Mouse (Mus musculus) limb, embryonic 14.5 days (tissue): ENCODE measurements around the gene Mapk3. TPM values are rescaled to one million over a fixed set of nuclear protein-coding genes. Genes with fewer than 3 reads are reported as not detected.

Source experiments
- ATAC-seq: fragments of 200-750 bp; cut with Nextera tagmentation; 2 replicates; pipeline ENCODE4 v1.8.0; 2017; ENCODE audit warnings: low read depth, moderate number of reproducible peaks, moderate TSS enrichment; ENCODE audit not compliant: low FRiP score
- DNase-seq: peaks from one replicate; pipeline ENCODE4 v3.0.0-alpha.2; 2015; ENCODE audit warnings: low spot score
- H3K27ac ChIP-seq: fragments of 300-500 bp; sonication (generic); replicated peaks from 2 replicates; pipeline ENCODE4 v1.5.1; 2014; ENCODE audit warnings: low read depth, mild to moderate bottlenecking, low read length, moderate library complexity, mixed read lengths
- H3K27me3 ChIP-seq: fragments of 300-500 bp; sonication (generic); 2 replicates; pipeline ENCODE4 v1.6.1; 2014; ENCODE audit warnings: low read length, mixed read lengths; ENCODE audit not compliant: control insufficient read depth, insufficient read depth
- H3K36me3 ChIP-seq: fragments of 300-500 bp; sonication (generic); 2 replicates; pipeline ENCODE4 v1.6.1; 2014; ENCODE audit warnings: mild to moderate bottlenecking, low read length, moderate library complexity, mixed read lengths; ENCODE audit not compliant: control insufficient read depth, insufficient read depth
- H3K4me1 ChIP-seq: fragments of 300-500 bp; sonication (generic); 2 replicates; pipeline ENCODE4 v1.6.1; 2014; ENCODE audit warnings: antibody characterized with exemption, low read length, mixed read lengths; ENCODE audit not compliant: control insufficient read depth, insufficient read depth
- H3K4me2 ChIP-seq: fragments of 300-500 bp; sonication (generic); replicated peaks from 2 replicates; pipeline ENCODE4 v1.6.1; 2014; ENCODE audit warnings: low read depth, mild to moderate bottlenecking, low read length, moderate library complexity; ENCODE audit not compliant: severe bottlenecking
- H3K4me3 ChIP-seq: fragments of 300-500 bp; sonication (generic); replicated peaks from 2 replicates; pipeline ENCODE4 v1.5.1; 2014; ENCODE audit warnings: low read length
- H3K9ac ChIP-seq: fragments of 300-500 bp; sonication (generic); 2 replicates; pipeline ENCODE4 v1.6.1; 2014; ENCODE audit warnings: mild to moderate bottlenecking, low read depth, low read length, moderate library complexity; ENCODE audit not compliant: severe bottlenecking
- H3K9me3 ChIP-seq: fragments of 300-500 bp; sonication (generic); 2 replicates; pipeline ENCODE4 v1.6.1; 2016; ENCODE audit warnings: low read length; ENCODE audit not compliant: control insufficient read depth
- POLR2A ChIP-seq: fragments of 200-500 bp; IDR thresholded peaks from 2 replicates; pipeline ENCODE4 v1.8.0; 2012; ENCODE audit warnings: inconsistent platforms, mild to moderate bottlenecking, moderate library complexity, borderline replicate concordance; ENCODE audit not compliant: insufficient read depth, insufficient read length; ENCODE audit errors: extremely low read depth
- WGBS: fragments of 180-500 bp; shearing (Covaris S2); extraction: QIAGEN DNeasy Blood & Tissue Kit; methylation state at CpG from one replicate; pipeline ENCODE4 v1.1.7; 2014; 5-methylcytosine and 5-hydroxymethylcytosine counted together
- polyA plus RNA-seq, 2 experiments: library from polyadenylated mRNA; depleted of rRNA in 1 of 2; stranded (reverse) in 1 of 2; unstranded in 1 of 2; fragments of >200 nt; fragmentation: Nextera tagmentation in 1 of 2; extraction: Ambion mirVana in 1 of 2; gene quantifications; 2 replicates each; pipeline versions ENCODE4 v1.2.1 to v1.2.3; 2012 to 2014

Gene Mapk3
- polyA plus RNA-seq, 2 experiments = 52.4 to 134 TPM

DNA sequence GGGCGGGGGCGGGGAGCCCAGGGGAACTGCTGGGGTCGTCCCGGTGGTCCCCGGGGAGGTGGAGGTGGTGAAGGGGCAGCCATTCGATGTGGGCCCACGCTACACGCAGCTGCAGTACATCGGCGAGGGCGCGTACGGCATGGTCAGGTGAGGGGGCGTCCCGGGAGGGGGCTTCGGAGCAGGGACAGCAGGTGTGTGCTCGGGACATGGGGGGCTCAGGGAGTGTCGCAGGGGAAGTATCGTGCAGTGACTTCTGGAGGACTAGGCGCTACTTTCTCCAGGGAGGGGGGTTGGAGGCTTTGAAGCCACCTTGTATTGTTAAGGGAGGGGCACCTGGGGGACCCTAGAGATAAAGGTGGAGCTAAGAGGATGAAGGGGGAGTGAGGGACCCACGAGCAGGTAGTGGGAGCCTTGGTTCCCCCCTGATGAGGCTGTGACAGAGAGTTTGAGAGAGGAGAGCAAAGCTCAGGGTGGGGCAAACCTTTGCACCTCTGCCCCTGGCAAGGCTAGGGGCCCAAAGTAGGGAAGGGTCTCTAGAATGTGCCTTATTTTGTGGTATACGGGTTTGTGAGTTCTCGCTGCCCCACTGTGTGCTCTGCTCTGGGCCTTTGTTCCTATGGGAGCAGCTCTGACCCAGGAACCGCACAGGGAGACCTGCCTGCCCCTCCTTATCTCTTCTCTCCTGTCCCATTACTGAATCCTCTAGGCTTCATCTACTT lies 430 bp downstream of the Mapk3 start:
- Histone ChIP-seq H3K4me2 (peak overlapping the region; percentile 93), H3K4me3 (peak overlapping the region; percentile 77), H3K9me3 (no peaks in the 10 kb centered on the region), H3K4me1 (peaks cover 18% of the 10 kb centered on the region), H3K27ac (peak overlapping the region; percentile 77), H3K27me3 (no peaks in the 10 kb centered on the region), H3K36me3 (peaks cover 25% of the 10 kb centered on the region), H3K9ac (peak overlapping the region; percentile 85)
- ATAC-seq (peak; percentile 20; the same call in 1 of the 2 replicates), DNase-seq (no peak)
- WGBS = 2% methylated on average over 21 of the region's 24 CpGs
- TF ChIP-seq POLR2A = 0 out of 2 replicates have a peak, but pooled peaks have one; percentile 19

DNA sequence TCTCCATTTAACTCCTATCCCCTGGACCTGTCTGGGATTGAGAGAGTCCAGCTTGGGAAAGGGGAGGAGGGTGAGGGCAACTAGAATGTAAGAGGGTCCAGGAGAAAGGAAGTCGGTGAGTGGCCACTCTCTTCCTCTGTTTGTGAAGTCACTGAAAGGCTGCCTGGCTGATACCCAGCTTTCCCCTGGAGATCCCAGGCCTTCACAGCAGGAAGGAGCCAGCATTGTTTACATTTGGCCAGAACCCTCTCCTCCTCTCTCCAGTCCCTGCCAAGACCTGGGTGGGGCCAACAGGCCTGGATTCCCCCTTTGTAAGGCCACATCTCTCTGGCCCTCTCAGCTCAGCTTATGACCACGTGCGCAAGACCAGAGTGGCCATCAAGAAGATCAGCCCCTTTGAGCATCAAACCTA lies 996 bp downstream of the Mapk3 start:
- Histone ChIP-seq H3K27me3 (no peaks in the 10 kb centered on the region), H3K9me3 (no peaks in the 10 kb centered on the region), H3K4me2 (peak overlapping the region; percentile 93), H3K36me3 (peaks cover 30% of the 10 kb centered on the region), H3K4me1 (peaks cover 18% of the 10 kb centered on the region), H3K9ac (peak overlapping the region; percentile 85), H3K27ac (peak overlapping the region; percentile 77), H3K4me3 (peak overlapping the region; percentile 77)
- TF ChIP-seq POLR2A = no peak
- DNase-seq (peak; percentile 56), ATAC-seq (no peak)
- WGBS = 27% methylated on average over 3 of the region's 3 CpGs

DNA sequence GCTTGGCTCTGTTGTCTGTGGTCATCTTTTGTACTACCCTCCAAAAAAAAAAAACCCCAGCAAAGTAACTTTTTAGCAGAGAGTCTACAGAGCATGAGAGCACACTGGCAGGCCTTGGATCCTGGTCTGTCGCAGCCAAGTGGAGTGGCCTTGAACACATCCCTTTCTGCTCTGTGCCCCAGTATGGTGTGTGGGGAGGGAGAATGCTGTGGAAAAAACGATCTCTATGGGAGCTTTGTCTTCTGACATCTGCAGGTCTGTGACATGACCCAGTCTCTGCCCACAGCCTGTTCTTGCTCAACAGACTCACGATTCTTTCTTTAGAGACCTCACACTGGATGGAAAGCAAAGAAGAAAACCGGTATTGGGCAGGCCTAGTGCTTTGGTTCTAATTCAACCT lies 1.6 kb downstream of the Mapk3 start:
- no peaks in the 10 kb centered on the region for H3K27me3 ChIP-seq
- 67% methylated on average over 4 of the region's 4 CpGs for WGBS
- H3K36me3 ChIP-seq = peaks cover 36% of the 10 kb centered on the region
- peak overlapping the region; percentile 77; the same call in 1 of the 2 replicates for H3K27ac ChIP-seq
- peak overlapping the region; percentile 77; the same call in 1 of the 2 replicates for H3K4me3 ChIP-seq
- H3K9ac ChIP-seq = no peak overlapping the region
- DNase-seq (no peak), ATAC-seq (no peak)
- no peaks in the 10 kb centered on the region for H3K9me3 ChIP-seq
- TF ChIP-seq POLR2A = no peak
- peak overlapping the region; percentile 93; the same call in 1 of the 2 replicates for H3K4me2 ChIP-seq
- peaks cover 18% of the 10 kb centered on the region for H3K4me1 ChIP-seq

DNA sequence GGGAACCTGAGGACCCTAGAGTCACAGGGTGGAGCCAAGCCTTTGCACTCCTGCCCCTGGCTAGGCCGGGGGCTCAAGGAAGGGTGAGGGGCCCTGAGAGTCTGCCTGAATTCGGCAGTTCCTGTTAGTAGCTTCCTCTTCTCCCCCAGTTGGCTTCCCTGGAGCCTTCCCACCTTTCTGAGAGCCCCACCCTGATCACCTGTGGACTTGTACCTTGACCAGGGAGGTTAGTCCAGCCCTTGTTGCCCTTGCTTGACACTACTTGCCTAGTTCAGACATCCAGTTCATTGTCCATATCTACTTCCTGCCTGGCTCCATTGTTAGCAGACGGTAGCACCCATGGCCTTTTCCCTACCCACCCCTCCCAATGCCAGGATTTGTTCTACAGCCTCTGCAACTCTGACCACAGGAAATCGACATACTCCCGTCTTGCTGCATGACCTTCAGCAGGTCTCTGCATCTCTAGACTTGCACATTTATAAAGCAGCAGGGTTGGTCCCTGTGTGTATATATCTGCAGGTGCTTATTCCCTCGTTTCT lies 2.2 kb downstream of the Mapk3 start:
- no peak overlapping the region for H3K27ac ChIP-seq
- no peak for ATAC-seq
- H3K9me3 ChIP-seq = no peaks in the 10 kb centered on the region
- no peak for TF ChIP-seq POLR2A
- H3K4me1 ChIP-seq = peaks cover 18% of the 10 kb centered on the region
- no peak overlapping the region for H3K9ac ChIP-seq
- peaks cover 42% of the 10 kb centered on the region for H3K36me3 ChIP-seq
- no peak overlapping the region for H3K4me2 ChIP-seq
- 76% methylated on average over 6 of the region's 6 CpGs for WGBS
- no peak for DNase-seq
- no peaks in the 10 kb centered on the region for H3K27me3 ChIP-seq
- no peak overlapping the region for H3K4me3 ChIP-seq

DNA sequence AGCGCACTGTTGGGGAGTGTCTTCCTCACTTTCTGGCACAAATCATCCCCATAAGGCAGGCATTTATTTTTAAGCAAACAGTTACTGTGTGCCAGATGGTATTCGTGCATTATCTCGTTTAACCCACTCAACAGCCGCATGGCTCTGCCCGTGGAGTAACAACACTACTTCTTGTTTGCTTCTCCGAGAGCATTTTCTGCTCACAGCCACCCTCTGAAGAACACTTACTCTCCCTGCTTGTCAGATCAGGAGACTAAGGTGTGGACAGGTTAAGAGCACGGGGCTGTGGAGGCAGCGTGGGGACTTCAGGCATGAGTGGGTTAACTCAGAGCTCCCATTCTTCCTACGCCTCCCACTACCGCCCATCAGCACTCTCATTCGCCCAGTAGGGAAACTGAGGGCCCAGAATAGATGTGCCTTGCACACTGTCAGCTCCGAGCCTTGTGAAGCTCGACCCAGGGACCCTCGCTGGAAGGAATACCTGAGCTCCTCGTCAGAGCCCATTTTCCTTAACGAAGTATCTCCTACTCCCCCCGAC lies 3.1 kb downstream of the Mapk3 start:
- Histone ChIP-seq H3K4me1 (peaks cover 18% of the 10 kb centered on the region), H3K4me2 (no peak overlapping the region; the same call in 1 of the 2 replicates), H3K9me3 (no peaks in the 10 kb centered on the region), H3K27me3 (no peaks in the 10 kb centered on the region), H3K4me3 (0 out of 2 replicates have a peak overlapping the region, but pooled peaks have one; percentile 1), H3K36me3 (peaks cover 51% of the 10 kb centered on the region), H3K9ac (no peak overlapping the region), H3K27ac (no peak overlapping the region)
- WGBS = 71% methylated on average over 17 of the region's 17 CpGs
- ATAC-seq (no peak), DNase-seq (no peak)
- TF ChIP-seq POLR2A = no peak
